Comparison of ENCODE assay signal across 19 mouse cellular contexts in the genomic region with DNA sequence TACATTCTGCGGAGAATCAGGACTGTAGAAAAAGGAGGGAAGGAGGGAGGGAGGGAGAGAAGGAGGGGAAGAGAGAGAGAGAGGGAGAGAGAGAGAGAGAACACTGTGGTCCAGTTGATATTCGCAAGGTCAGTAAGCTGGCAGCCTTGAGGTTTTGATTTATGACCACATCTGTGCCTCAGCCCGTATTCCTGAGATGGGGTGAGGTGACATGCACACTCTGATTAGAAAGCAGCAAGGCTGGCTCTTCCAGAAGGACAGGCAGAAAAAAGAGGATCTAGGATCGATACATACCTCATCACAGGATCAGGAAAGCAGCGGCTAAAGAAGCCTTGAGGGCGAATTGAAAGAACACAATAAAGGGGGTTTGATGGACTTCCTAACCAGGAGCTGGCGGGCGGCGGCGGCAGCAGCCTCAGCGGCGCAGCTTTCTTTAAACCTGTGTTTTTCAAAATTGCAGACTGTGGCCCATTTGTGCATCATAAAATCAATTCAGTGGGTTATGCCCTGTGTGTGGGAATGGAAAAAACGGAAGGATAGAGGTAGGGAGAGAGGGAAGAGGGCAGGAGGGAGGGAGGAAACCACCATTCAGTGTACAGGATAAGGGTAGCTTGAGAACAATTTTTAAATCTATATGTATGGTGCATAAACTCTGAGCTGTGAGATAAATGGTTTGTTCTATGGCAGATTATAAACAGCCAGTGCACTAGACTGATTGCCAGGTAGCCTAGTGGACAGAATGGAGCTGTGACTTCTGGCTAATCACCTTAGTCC. TPM values are rescaled to one million over a fixed set of nuclear protein-coding genes. Genes with fewer than 3 reads are reported as not detected.
DNase-seq lines count a peak whose midpoint lies in the region; ATAC-seq and TF ChIP-seq lines count a peak whose summit lies in the region.
"Had no signal": no experiment of that assay in that cellular context is flagged by ENCODE, and none has a peak within 500 bp of the region (broad histone marks: within the 10 kb centered on the region; RNA-seq: fewer than 3 reads in every experiment).

No protein-coding gene starts in this region.

- H3K4me1 ChIP-seq in neural tube, embryonic 11.5 days (ENCODE audit: control insufficient read depth, insufficient read depth, low read length): no peaks in the 10 kb centered on the region
- H3K4me1 ChIP-seq in limb, embryonic 15.5 days: peaks cover 5% of the 10 kb centered on the region; the same call in 1 of the 2 replicates
- H3K4me1 ChIP-seq in forebrain, postnatal 0 days (ENCODE audit: insufficient read depth): no peaks in the 10 kb centered on the region
- H3K4me1 ChIP-seq: embryonic facial prominence, embryonic 15.5 days; forebrain, embryonic 13.5 days; liver, embryonic 13.5 days had no signal

- 66% methylated on average over 13 of the region's 13 CpGs for WGBS in neural tube, embryonic 11.5 days
- 15% methylated on average over 13 of the region's 13 CpGs for WGBS in limb, embryonic 15.5 days
- WGBS in forebrain, postnatal 0 days: 52% methylated on average over 13 of the region's 13 CpGs

- intact Hi-C loops in heart, postnatal 25 days (cut with DNase I): no loop called here

- 0 out of 2 replicates have a peak, but pooled peaks have one; percentile 45 for ATAC-seq in neural tube, embryonic 11.5 days (ENCODE audit: insufficient read depth, low FRiP score, low TSS enrichment)
- no peak for ATAC-seq in limb, embryonic 15.5 days (ENCODE audit: insufficient number of reproducible peaks, low FRiP score, low TSS enrichment, low read depth)
- ATAC-seq in forebrain, postnatal 0 days: no peak
- ATAC-seq: forebrain, embryonic 13.5 days had no signal

- no peaks in the 10 kb centered on the region for H3K36me3 ChIP-seq in neural tube, embryonic 11.5 days (ENCODE audit: control insufficient read depth, insufficient read depth, low read length)
- H3K36me3 ChIP-seq in limb, embryonic 15.5 days: no peaks in the 10 kb centered on the region
- H3K36me3 ChIP-seq in forebrain, postnatal 0 days (ENCODE audit: insufficient read depth): no peaks in the 10 kb centered on the region
- H3K36me3 ChIP-seq: embryonic facial prominence, embryonic 15.5 days; liver, embryonic 13.5 days had no signal

- H3K27me3 ChIP-seq in neural tube, embryonic 11.5 days (ENCODE audit: control insufficient read depth, insufficient read depth, low read length): no peaks in the 10 kb centered on the region
- no peaks in the 10 kb centered on the region for H3K27me3 ChIP-seq in limb, embryonic 15.5 days
- no peaks in the 10 kb centered on the region for H3K27me3 ChIP-seq in forebrain, postnatal 0 days (ENCODE audit: insufficient read depth, low read length)
- H3K27me3 ChIP-seq: embryonic facial prominence, embryonic 15.5 days; forebrain, embryonic 13.5 days; heart, embryonic 13.5 days; liver, embryonic 13.5 days had no signal

- no peaks in the 10 kb centered on the region for H3K9me3 ChIP-seq in neural tube, embryonic 11.5 days (ENCODE audit: control insufficient read depth, low read length)
- no peaks in the 10 kb centered on the region for H3K9me3 ChIP-seq in limb, embryonic 15.5 days
- H3K9me3 ChIP-seq in forebrain, postnatal 0 days (ENCODE audit: low read length): no peaks in the 10 kb centered on the region
- H3K9me3 ChIP-seq: embryonic facial prominence, embryonic 15.5 days; forebrain, embryonic 13.5 days; liver, embryonic 13.5 days had no signal

- H3K4me3 ChIP-seq in neural tube, embryonic 11.5 days (ENCODE audit: low read depth, low read length): no peak overlapping the region
- H3K4me3 ChIP-seq in limb, embryonic 15.5 days: 0 out of 2 replicates have a peak overlapping the region, but pooled peaks have one; percentile 3
- no peak overlapping the region for H3K4me3 ChIP-seq in forebrain, postnatal 0 days (ENCODE audit: low read depth, low read length)
- H3K4me3 ChIP-seq: embryonic facial prominence, embryonic 15.5 days; forebrain, embryonic 13.5 days; heart, embryonic 13.5 days; liver, embryonic 13.5 days had no signal

- TF ChIP-seq CTCF in forebrain, postnatal 0 days (IDR thresholded peaks at IDR 0.05; ENCODE audit: low read depth): no peak

- H3K9ac ChIP-seq in neural tube, embryonic 11.5 days (ENCODE audit: low read length): no peak overlapping the region
- no peak overlapping the region for H3K9ac ChIP-seq in limb, embryonic 15.5 days
- H3K9ac ChIP-seq in forebrain, postnatal 0 days: no peak overlapping the region
- H3K9ac ChIP-seq: embryonic facial prominence, embryonic 15.5 days; forebrain, embryonic 13.5 days; heart, embryonic 13.5 days; liver, embryonic 13.5 days had no signal

- H3K4me2 ChIP-seq in neural tube, embryonic 11.5 days (ENCODE audit: low read depth): no peak overlapping the region
- peak overlapping the region; percentile 31; the same call in 1 of the 2 replicates for H3K4me2 ChIP-seq in limb, embryonic 15.5 days
- no peak overlapping the region for H3K4me2 ChIP-seq in forebrain, postnatal 0 days (ENCODE audit: low read depth)
- H3K4me2 ChIP-seq: embryonic facial prominence, embryonic 15.5 days; forebrain, embryonic 13.5 days; heart, embryonic 13.5 days; liver, embryonic 13.5 days had no signal

- H3K27ac ChIP-seq in neural tube, embryonic 11.5 days (ENCODE audit: low read depth, low read length): peak overlapping the region; percentile 39
- H3K27ac ChIP-seq in limb, embryonic 15.5 days: no peak overlapping the region
- no peak overlapping the region for H3K27ac ChIP-seq in forebrain, postnatal 0 days (ENCODE audit: low read depth, low read length)
- H3K27ac ChIP-seq: embryonic facial prominence, embryonic 15.5 days; forebrain, embryonic 13.5 days; heart, embryonic 13.5 days; liver, embryonic 13.5 days had no signal

- peak; percentile 28 for DNase-seq in adrenal gland, postnatal 10 days
- no peak for DNase-seq in adrenal gland, adult 18-20 months (ENCODE audit: low spot score in 2 of 2)
- no peak for DNase-seq in neural tube, embryonic 11.5 days (ENCODE audit: low spot score)
- DNase-seq in neural tube, embryonic 10.5 days (ENCODE audit: extremely low spot score, low spot score): no peak
- DNase-seq in forebrain, postnatal 0 days: no peak
- no peak for DNase-seq in heart, postnatal 25 days (ENCODE audit: low spot score)
- DNase-seq in thymus, postnatal 25 days: no peak
- DNase-seq: cerebellum, adult 9-11 months; gastrocnemius, postnatal 14 days; kidney, adult 11 months; kidney, postnatal 4 days; liver, embryonic 13.5 days; lung, postnatal 14 days; retina, postnatal 1 day had no signal

RNA-seq across cellular contexts. Expression of a gene that starts 9.7 kb away (rescaled TPM):
- total RNA-seq in adrenal gland, postnatal 10 days (2021): 1 to 10 TPM; 2.0 to 7.0 TPM
- not detected for total RNA-seq in adrenal gland, adult 18-20 months (2021)
- 3.6 and 4.7 TPM in 2 replicates for polyA plus RNA-seq in neural tube, embryonic 11.5 days (2014; fragmentation: Nextera tagmentation; extraction: Ambion mirVana)
- 6.0 and 13.3 TPM in 2 replicates for polyA plus RNA-seq in limb, embryonic 15.5 days (2015; fragmentation: Nextera tagmentation; extraction: Ambion mirVana)
- total RNA-seq in forebrain, postnatal 0 days (2014; rRNA removed): 0.54 and 1.00 TPM in 2 replicates
- 0.45 and 0.48 TPM in 2 replicates for polyA plus RNA-seq in forebrain, postnatal 0 days (2015; fragmentation: Nextera tagmentation; extraction: Ambion mirVana)
- 10 to 100 TPM; 42.5 to 48.0 TPM for total RNA-seq in heart, postnatal 25 days (2021)

RNA-seq across cellular contexts. Expression of a gene that starts 12.0 kb away (rescaled TPM):
- under 1 TPM in 1 of 2 experiments, not detected in 1; 0.18 TPM for total RNA-seq in adrenal gland, postnatal 10 days (2021)
- under 1 TPM in 1 of 2 experiments, not detected in 1; 0.17 TPM for total RNA-seq in adrenal gland, adult 18-20 months (2021)
- 0.14 and 0.21 TPM in 2 replicates for polyA plus RNA-seq in neural tube, embryonic 11.5 days (2014; fragmentation: Nextera tagmentation; extraction: Ambion mirVana)
- polyA plus RNA-seq in limb, embryonic 15.5 days (2015; fragmentation: Nextera tagmentation; extraction: Ambion mirVana): 1.4 and 2.3 TPM in 2 replicates
- total RNA-seq in forebrain, postnatal 0 days (2014; rRNA removed): 0.14 TPM in 1 of 2 replicates, not detected in the other
- 0.23 TPM in 1 of 2 replicates, not detected in the other for polyA plus RNA-seq in forebrain, postnatal 0 days (2015; fragmentation: Nextera tagmentation; extraction: Ambion mirVana)
- not detected for total RNA-seq in heart, postnatal 25 days (2021)
- total RNA-seq: gastrocnemius, postnatal 14 days; left cerebral cortex, adult 8-10 months had no signal
- polyA plus RNA-seq: forebrain, embryonic 13.5 days; heart, embryonic 13.5 days; liver, embryonic 13.5 days had no signal

Comparison
In these comparisons a context has a peak if more than half of its experiments do, and no peak if none do; other contexts are left out.
1. RNA of a gene that starts 9.7 kb away (total RNA-seq): 42.5 to 48.0 TPM in heart, postnatal 25 days; 2.0 to 7.0 TPM in adrenal gland, postnatal 10 days, 0.54 to 1.00 TPM in forebrain, postnatal 0 days and not detected in adrenal gland, adult 18-20 months; every median in the first group is over 4 times any median in the second.